Mouse (Mus musculus) spleen, postnatal 4 days (tissue): ENCODE results near the gene Cacna1c.

Source experiments
- DNase-seq, 2 experiments: peaks; one replicate each; pipeline ENCODE4 v3.0.0; 2022; ENCODE audit warnings: low spot score in 2 of 2

Gene Cacna1c

GRCm38 (mm10) chr6:119196382-119197305 lies at the start of gene Cacna1c:
Cacna1c (minus strand) TSS chr6:119196418.
- DNase-seq, result peak in 1 of 2 experiments; percentile 41

DNA sequence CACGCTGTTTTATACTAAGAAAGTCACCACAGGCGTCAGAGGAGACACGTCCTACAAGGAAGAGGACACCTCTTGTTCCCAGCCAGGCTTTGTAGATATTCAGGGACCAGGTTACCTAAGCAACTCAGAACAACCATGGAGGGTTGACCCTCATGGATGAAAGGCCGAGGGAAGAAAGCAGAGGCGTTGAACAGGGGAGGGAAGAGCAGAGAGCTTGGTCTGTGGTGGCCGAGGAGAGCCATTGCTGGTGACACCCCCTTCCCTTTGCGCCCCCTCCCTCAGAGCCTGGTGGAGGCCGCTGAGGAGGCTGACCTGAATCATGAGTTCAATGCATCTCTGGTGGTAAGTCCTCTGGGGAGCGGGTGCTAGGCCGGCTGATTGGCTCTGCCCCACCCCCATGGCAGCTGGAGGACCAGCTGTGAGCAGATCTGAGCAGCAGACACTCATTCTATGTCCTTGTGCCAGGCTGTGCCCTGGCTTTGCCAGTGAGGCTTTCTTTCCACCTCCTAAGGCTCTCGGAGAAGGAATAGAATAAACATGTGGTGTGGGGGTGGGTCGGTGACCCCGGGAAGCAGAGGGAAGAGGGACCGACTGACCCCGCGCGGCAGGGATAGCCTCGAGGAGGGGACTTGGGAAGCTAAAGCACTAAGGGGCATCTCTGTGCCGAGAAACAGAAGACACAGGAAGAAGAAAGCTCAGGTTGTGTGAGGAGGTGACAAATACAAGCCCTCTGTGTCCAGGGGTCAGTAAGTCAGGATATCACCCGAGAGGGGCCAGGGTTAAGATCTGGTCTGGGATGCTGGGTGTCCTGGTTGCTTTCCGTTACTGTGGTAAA lies 44.9 kb upstream of the Cacna1c start:
- DNase-seq, result no peak

GRCm38 (mm10) chr6:119240256-119240655 lies 44.0 kb upstream of the Cacna1c start:
- no peak for DNase-seq

- DNase-seq, result no peak
Measured at GRCm38 (mm10) chr6:119239341-119240005, 43.3 kb upstream of the Cacna1c start.

- DNase-seq, result no peak
Measured at GRCm38 (mm10) chr6:119237427-119237989, 41.3 kb upstream of the Cacna1c start.

- DNase-seq, result no peak
Measured at GRCm38 (mm10) chr6:119236241-119236640, 40.0 kb upstream of the Cacna1c start, which contains the start of gene Cacna2d4. Cacna2d4 (plus strand) TSS chr6:119236526.

DNA sequence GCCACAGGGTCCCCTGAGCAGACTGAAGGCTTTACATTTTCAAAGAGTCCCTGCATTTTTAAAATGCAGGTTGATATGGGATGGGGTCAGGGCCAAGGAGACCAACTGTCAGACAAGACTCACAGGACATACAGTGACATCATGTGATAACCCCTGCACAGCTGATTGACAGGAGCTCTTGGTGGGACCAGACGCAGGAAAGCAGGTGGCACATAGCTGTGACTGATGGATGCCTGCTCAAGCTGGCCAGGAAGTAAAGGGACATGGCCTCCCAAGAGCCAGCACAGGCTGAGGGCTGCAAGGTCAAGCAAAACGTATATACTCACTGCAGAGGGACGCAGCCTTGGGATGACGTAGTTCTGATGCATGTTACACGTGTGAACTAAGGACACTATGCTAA lies 39.2 kb upstream of the Cacna1c start:
- no peak for DNase-seq

DNA sequence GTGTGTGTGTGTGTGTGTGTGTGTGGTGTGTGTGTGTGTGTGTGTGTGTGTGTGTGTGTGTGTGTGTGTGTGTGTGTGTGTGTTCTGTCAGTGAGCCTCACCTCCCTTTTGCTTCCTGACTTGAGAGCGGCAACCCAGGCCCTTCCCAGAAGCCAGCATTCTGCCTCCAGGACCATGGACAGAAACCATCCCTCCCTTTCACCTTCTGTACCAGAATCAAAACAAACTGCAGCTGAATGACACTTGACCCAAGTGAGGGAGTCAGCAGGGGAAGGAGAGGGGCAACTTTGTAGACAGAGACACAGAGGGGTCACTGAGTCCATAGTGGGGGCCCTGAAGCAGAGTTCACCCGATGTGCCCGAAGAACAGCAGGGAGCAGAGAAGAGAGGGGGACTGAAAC lies 36.8 kb upstream of the Cacna1c start:
- peak in 1 of 2 experiments; percentile 44 for DNase-seq

- no peak for DNase-seq
Measured at GRCm38 (mm10) chr6:119228861-119229603, 32.8 kb upstream of the Cacna1c start.

- DNase-seq, result no peak
Measured at GRCm38 (mm10) chr6:119227001-119227400, 30.8 kb upstream of the Cacna1c start.

DNA sequence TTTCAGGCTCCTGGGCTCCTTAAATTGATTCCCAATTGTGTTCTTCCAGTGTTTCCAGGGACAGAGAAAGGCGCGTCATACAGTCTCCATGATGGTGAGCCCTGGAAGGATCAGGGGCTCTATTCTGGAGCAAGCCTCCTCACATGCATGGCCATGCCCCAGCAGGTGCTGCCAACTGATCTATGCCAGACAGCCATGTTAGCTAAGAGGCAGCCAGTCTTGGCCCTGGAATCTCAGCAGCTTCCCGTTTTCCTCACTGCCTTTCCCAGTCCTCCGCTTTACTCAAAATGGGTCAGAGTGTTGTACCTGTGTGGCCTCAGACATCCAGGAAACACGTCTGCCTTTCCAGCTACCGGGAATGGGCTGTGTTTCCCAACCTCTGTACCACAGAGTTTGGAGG lies 29.5 kb upstream of the Cacna1c start:
- DNase-seq, result peak in 1 of 2 experiments; percentile 48

- no peak for DNase-seq
Measured at GRCm38 (mm10) chr6:119225226-119225625, 29.0 kb upstream of the Cacna1c start.

GRCm38 (mm10) chr6:119224451-119225195 lies 28.4 kb upstream of the Cacna1c start:
- DNase-seq, result peak in 1 of 2 experiments; percentile 57

- no peak for DNase-seq
Measured at GRCm38 (mm10) chr6:119220297-119220696, 24.1 kb upstream of the Cacna1c start.

DNA sequence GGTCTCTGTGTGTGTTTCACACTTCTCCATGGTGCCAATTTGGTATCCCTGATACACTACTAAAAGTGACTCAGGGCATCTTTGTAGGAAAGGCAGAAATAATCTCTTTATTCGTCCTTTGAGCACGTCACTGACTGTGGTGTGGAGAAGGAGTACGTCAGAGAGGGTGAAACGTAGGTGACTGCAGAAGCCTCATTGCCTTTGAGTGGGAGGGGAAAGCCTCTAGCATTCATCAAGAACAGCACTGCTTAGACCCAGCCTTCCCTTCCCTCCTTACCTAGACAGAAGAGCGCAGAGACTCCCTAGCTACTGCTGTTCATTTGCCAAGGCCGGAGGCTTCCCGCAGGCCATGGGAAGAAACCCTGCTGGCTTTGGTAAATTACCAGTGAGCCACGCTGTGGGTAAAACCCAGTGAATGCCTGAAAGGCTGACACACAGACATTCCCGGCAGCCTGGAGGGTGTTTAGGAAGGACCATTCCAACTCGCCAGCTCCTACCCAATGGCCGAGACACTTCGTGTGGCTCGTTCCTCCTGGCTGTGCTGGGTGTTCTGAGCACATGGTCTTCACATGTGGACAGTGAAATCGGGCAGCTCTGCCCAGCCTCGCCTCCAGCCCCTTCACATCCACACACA lies 23.1 kb upstream of the Cacna1c start:
- peak in 1 of 2 experiments; percentile 54 for DNase-seq

GRCm38 (mm10) chr6:119218591-119218990 lies 22.4 kb upstream of the Cacna1c start:
- peak in 1 of 2 experiments; percentile 35 for DNase-seq

GRCm38 (mm10) chr6:119217661-119218060 lies 21.4 kb upstream of the Cacna1c start:
- DNase-seq, result peak in 1 of 2 experiments; percentile 49

GRCm38 (mm10) chr6:119215040-119215613 lies 18.9 kb upstream of the Cacna1c start:
- DNase-seq, result no peak

GRCm38 (mm10) chr6:119214190-119214589 lies 18.0 kb upstream of the Cacna1c start:
- DNase-seq, result no peak
